Mouse (Mus musculus) liver, adult 2 months (tissue): ENCODE data around the gene Nfatc3. TPM values are rescaled to one million over a fixed set of nuclear protein-coding genes. Genes with fewer than 3 reads are reported as not detected.

Experiments used
- DNase-seq: peaks from one replicate; pipeline ENCODE4 v3.0.0-alpha.2; 2011; ENCODE audit warnings: low read depth, low spot score; ENCODE audit errors: extremely low read depth
- H3K27ac ChIP-seq: fragments of 200-500 bp; replicated peaks from 2 replicates; pipeline ENCODE4 v1.5.1; 2012; ENCODE audit warnings: low read depth, mild to moderate bottlenecking, control low read depth, inconsistent platforms, low read length; ENCODE audit not compliant: insufficient read depth
- H3K27me3 ChIP-seq: fragments of 200-500 bp; 2 replicates; pipeline ENCODE4 v1.6.1; 2012; ENCODE audit warnings: mild to moderate bottlenecking, moderate library complexity, low read length, inconsistent platforms; ENCODE audit not compliant: control insufficient read depth, insufficient read depth
- H3K36me3 ChIP-seq: fragments of 200-500 bp; 2 replicates; pipeline ENCODE4 v1.6.1; 2012; ENCODE audit warnings: low read length, inconsistent platforms; ENCODE audit not compliant: control insufficient read depth, insufficient read depth
- H3K4me1 ChIP-seq: fragments of 200-500 bp; 2 replicates; pipeline ENCODE4 v1.6.1; 2011; ENCODE audit warnings: low read length; ENCODE audit not compliant: control insufficient read depth, insufficient read depth
- H3K4me3 ChIP-seq: fragments of 200-500 bp; 2 replicates; pipeline ENCODE4 v1.5.1; 2011; ENCODE audit warnings: low read depth, mild to moderate bottlenecking, control low read depth, low read length, moderate library complexity; ENCODE audit not compliant: insufficient read depth
- H3K79me2 ChIP-seq: fragments of 200-500 bp; 2 replicates; pipeline ENCODE4 v1.6.1; 2012; ENCODE audit warnings: inconsistent platforms, mild to moderate bottlenecking, low read length, moderate library complexity; ENCODE audit not compliant: control insufficient read depth, insufficient read depth
- H3K9ac ChIP-seq: fragments of 200-500 bp; 2 replicates; pipeline ENCODE4 v1.6.1; 2012; ENCODE audit warnings: low read depth, mild to moderate bottlenecking, control low read depth, inconsistent platforms, low read length
- CTCF ChIP-seq: fragments of 200-500 bp; IDR thresholded peaks from 2 replicates; pipeline ENCODE4 v1.5.1; 2011; ENCODE audit warnings: low read depth, low read length, control low read depth
- POLR2A ChIP-seq: fragments of 200-500 bp; IDR thresholded peaks from 2 replicates; pipeline ENCODE4 v1.6.1; 2011; ENCODE audit warnings: low read length, control low read depth; ENCODE audit not compliant: insufficient read depth; ENCODE audit errors: extremely low read depth
- WGBS: fragments of 180-500 bp; shearing (Covaris S2); methylation state at CpG from one replicate; pipeline ENCODE4 v1.1.7; 2018; 5-methylcytosine and 5-hydroxymethylcytosine counted together
- polyA plus RNA-seq: library from polyadenylated mRNA; depleted of rRNA; stranded (reverse); fragments of >200 nt; gene quantifications from 2 replicates; pipeline ENCODE4 v1.2.3, GENCODE M21; 2012
- total RNA-seq: library from RNA; depleted of rRNA; stranded (reverse); fragments of >200 nt; gene quantifications from 2 replicates; pipeline ENCODE4 v1.2.3, GENCODE M21; 2014

Nfatc3 gene
- total and polyA plus RNA-seq, 2 experiments = 8.5 to 13.3 TPM

DNA sequence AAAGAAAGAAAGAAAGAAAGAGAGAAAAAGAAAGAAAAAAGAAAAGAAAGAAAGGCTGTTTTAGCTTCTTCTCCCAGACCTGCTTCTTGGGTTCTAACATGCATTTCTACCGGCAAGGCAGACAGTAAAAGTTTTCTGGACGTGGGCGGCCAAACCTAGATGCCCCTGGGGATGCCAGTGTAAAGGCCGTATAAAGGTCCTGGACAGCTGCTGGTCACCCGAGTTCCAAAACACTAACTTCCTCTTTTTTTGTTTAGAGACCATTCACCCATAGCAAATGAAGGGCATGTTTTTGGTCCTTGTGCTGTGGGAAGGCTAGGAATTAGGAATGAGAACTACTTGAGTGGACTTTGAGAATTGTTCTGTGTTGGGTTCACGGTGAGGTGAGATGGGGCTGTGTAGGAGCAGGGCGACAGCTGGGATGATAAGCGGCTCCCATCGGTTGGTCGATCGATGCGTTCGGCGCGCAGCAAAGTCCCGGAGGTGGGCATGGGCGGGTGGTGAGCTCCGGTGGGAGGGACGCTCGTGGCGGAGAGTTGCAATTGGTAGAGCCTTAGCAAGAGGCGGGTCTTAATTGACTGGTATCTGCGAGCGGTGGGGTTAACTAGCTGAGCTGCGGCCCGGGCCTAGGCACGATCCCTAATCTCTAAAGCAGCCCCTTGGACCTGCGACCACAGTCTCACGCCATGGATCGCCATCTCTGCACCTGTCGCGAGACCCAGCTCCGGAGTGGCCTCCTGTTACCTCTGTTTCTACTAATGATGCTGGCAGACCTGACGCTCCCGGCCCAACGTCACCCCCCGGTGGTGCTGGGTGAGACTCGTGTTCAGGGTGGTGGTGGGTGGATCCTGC is 91.4 kb downstream of the Nfatc3 start, which contains the start of gene Pla2g15:
TSS of gene Pla2g15 (plus strand) at position 599 of the 852 bp plus-strand sequence.
- H3K36me3 ChIP-seq = peaks cover 2% of the 10 kb centered on the region; the same call in 1 of the 2 replicates
- H3K27ac ChIP-seq = peak within 1 kb of the TSS; percentile 87
- under 1% methylated on average over 38 of the region's 38 CpGs for WGBS
- TF ChIP-seq CTCF = no peak
- TF ChIP-seq POLR2A = peak; percentile 54; the same call in 1 of the 2 replicates
- DNase-seq = peak; percentile 91
- peak within 1 kb of the TSS; percentile 82 for H3K9ac ChIP-seq
- H3K4me3 ChIP-seq = peak within 1 kb of the TSS; percentile 80
- H3K79me2 ChIP-seq = no peaks in the 10 kb centered on the region
- peaks cover 13% of the 10 kb centered on the region for H3K4me1 ChIP-seq
- H3K27me3 ChIP-seq = no peaks in the 10 kb centered on the region

- 30% methylated on average over 8 of the region's 8 CpGs for WGBS
- Histone ChIP-seq H3K79me2 (no peaks in the 10 kb centered on the region), H3K27me3 (no peaks in the 10 kb centered on the region), H3K27ac (peak overlapping the region; percentile 33), H3K4me1 (peaks cover 13% of the 10 kb centered on the region), H3K4me3 (peak overlapping the region; percentile 80), H3K36me3 (peaks cover 2% of the 10 kb centered on the region; the same call in 1 of the 2 replicates), H3K9ac (peak overlapping the region; percentile 82)
- TF ChIP-seq CTCF (no peak), POLR2A (no peak)
- no peak for DNase-seq
Observed at GRCm38 (mm10) chr8:106150653-106151000, 92.0 kb downstream of the Nfatc3 start.

GRCm38 (mm10) chr8:106151041-106151440 is 92.4 kb downstream of the Nfatc3 start:
- Histone ChIP-seq H3K9ac (peak overlapping the region; percentile 82; the same call in 1 of the 2 replicates), H3K36me3 (peaks cover 2% of the 10 kb centered on the region; the same call in 1 of the 2 replicates), H3K4me1 (peaks cover 13% of the 10 kb centered on the region), H3K27me3 (no peaks in the 10 kb centered on the region), H3K27ac (0 out of 2 replicates have a peak overlapping the region, but pooled peaks have one; percentile 1), H3K79me2 (no peaks in the 10 kb centered on the region), H3K4me3 (peak overlapping the region; percentile 80)
- no peak for TF ChIP-seq CTCF
- TF ChIP-seq POLR2A = no peak
- peak; percentile 74 for DNase-seq
- 41% methylated on average over 9 of the region's 9 CpGs for WGBS

DNA sequence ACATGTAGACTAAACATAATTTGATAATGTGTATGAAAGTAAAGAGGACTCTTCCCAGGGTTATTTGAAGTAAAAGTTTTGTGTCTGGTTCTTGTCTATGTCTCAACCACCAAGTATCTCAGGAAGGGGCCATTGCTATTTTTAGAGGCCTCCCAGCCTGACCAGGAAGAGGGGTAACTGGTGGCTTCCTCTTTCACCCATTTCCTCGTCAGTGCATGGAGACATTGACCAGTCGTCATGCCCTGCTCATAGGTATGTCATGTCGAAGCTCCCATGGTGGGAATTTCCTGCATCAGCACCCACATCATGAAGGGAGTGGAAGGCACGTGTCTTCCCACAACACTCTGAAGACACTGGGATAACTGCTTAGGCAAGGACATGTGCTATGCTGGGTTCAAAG is 94.2 kb downstream of the Nfatc3 start:
- peaks cover 2% of the 10 kb centered on the region; the same call in 1 of the 2 replicates for H3K36me3 ChIP-seq
- H3K9ac ChIP-seq = no peak overlapping the region
- peaks cover 10% of the 10 kb centered on the region for H3K4me1 ChIP-seq
- WGBS = 81% methylated on average over 4 of the region's 4 CpGs
- DNase-seq = no peak
- H3K27ac ChIP-seq = no peak overlapping the region
- H3K27me3 ChIP-seq = no peaks in the 10 kb centered on the region
- no peaks in the 10 kb centered on the region for H3K79me2 ChIP-seq
- no peak for TF ChIP-seq CTCF
- no peak overlapping the region for H3K4me3 ChIP-seq

DNA sequence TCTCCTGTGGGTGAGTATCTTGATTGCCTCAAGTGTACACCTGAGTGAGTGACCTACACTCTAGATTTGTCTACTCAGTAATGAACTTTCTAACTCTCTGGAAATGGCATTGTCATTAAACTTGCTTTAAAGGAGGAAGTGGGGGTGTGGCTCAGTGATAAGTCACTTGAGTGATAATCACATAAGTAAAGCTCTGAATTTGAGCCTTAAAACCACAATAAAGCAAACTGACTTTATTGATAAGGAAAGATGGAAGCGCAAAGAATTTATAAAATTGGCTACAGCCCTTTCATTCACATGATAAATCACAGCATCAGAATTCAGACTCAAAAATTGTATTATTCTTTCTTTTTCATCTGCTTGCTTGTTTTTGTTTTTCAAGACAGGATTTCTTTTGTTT is 98.8 kb downstream of the Nfatc3 start:
- H3K27me3 ChIP-seq = no peaks in the 10 kb centered on the region
- H3K4me3 ChIP-seq = no peak overlapping the region
- peaks cover 5% of the 10 kb centered on the region for H3K36me3 ChIP-seq
- H3K9ac ChIP-seq = no peak overlapping the region
- H3K27ac ChIP-seq = no peak overlapping the region
- H3K79me2 ChIP-seq = no peaks in the 10 kb centered on the region
- H3K4me1 ChIP-seq = no peaks in the 10 kb centered on the region
- 88% methylated on average over 1 of the region's 1 CpGs for WGBS
- no peak for TF ChIP-seq POLR2A
- TF ChIP-seq CTCF = no peak
- no peak for DNase-seq

- DNase-seq = no peak
- 93% methylated on average over 10 of the region's 10 CpGs for WGBS
- no peaks in the 10 kb centered on the region for H3K4me1 ChIP-seq
- H3K4me3 ChIP-seq = no peak overlapping the region
- H3K9ac ChIP-seq = no peak overlapping the region
- no peaks in the 10 kb centered on the region for H3K79me2 ChIP-seq
- no peak for TF ChIP-seq POLR2A
- H3K27me3 ChIP-seq = no peaks in the 10 kb centered on the region
- peaks cover 5% of the 10 kb centered on the region for H3K36me3 ChIP-seq
- H3K27ac ChIP-seq = no peak overlapping the region
Observed at GRCm38 (mm10) chr8:106158381-106158780, 99.7 kb downstream of the Nfatc3 start.
